Mouse (Mus musculus) layer of hippocampus, postnatal 10 days (tissue): ENCODE measurements at regions not wholly inside any gene's neighbourhood (a gene's known extent, or its start where the extent isn't known, plus 50 kb on each side); places are given as distances from the start of the nearest gene placed in this dataset.

ENCODE experiments used
- DNase-seq, 2 experiments: peaks; one replicate each; pipeline ENCODE4 v3.0.0; 2021; ENCODE audit warnings: low spot score in 2 of 2

DNA sequence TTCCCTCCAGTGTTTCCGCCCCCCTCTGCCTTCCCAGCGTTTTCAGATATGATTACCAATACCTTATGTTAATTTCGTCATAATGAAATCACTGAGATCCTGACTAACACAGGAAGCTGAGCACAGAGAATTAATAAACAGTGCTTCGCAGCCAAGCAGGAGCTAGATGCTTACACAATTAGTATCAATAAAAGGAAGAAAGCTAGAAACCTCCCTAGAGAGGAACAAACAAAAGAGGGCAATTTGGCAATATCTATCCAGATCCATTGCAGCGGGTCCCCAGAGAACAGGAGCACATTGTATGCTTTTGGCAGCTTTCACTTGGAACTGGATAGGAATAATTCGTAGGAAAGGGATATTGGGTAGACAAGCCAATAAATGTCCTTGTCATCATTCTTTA lies 159.1 kb upstream of the Kbtbd8 start:
- DNase-seq = no peak

DNA sequence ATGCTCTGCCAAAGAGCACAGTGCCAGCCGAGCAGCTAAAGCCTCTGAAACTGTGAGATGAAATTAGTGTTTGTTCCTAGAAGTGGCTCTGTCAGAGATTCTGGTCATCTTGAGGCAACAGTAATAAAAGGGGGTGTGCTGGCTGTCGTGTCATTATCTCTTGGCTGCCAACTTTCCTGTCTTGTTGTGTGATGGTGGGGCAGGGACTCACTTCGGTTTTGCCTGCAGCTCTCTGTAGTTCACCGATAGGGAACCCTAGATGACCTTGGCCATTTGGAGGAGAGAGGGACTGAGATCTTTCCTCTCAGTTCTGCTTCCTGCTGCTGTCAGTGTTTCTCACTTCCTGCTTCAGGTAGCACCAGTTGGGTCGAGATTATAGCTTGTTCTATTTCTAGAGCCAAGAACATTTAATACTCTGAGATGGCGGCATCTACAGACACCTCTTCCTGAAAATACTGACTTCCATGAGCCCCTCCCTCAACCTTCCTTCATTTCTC lies 159.8 kb upstream of the Kbtbd8 start:
- no peak for DNase-seq

DNA sequence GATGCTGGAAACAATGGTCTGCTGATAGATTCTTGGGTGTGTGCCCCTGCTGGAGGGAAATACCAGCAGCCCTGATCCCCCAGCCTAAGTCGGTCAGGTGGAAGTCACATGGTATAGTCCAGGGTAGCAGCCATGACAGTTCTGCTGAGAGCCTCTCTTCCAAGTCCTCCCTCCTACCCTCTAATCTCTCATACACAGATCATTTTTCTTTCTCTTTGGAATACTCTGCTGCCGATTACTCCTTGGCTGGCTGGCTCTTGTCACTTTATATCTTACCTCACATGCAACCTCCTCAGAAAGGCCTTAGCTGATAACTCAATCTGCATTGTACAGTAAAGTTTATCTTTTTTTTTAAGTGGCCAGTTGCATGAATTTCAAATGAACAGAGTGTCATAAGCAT lies 162.5 kb upstream of the Kbtbd8 start:
- no peak for DNase-seq

DNA sequence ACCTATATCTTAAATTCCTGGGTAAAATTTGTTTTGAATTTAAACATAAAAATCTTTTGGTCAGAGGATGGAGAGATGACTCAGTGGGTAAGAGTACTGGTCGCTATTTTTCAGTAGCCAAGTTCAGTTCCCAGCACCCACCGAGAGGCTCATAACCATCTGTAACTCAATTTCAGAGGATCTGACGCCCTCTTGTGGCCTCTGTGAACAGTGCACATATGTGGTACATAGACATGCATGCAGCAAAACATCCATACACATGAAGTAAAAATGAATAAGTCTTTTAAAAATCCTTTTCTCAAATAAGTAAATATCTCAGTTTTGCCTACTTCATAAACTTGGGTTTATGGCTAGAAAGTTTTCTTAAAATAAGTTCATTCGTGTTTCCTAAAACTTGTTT lies 163.4 kb upstream of the Kbtbd8 start:
- no peak for DNase-seq

DNA sequence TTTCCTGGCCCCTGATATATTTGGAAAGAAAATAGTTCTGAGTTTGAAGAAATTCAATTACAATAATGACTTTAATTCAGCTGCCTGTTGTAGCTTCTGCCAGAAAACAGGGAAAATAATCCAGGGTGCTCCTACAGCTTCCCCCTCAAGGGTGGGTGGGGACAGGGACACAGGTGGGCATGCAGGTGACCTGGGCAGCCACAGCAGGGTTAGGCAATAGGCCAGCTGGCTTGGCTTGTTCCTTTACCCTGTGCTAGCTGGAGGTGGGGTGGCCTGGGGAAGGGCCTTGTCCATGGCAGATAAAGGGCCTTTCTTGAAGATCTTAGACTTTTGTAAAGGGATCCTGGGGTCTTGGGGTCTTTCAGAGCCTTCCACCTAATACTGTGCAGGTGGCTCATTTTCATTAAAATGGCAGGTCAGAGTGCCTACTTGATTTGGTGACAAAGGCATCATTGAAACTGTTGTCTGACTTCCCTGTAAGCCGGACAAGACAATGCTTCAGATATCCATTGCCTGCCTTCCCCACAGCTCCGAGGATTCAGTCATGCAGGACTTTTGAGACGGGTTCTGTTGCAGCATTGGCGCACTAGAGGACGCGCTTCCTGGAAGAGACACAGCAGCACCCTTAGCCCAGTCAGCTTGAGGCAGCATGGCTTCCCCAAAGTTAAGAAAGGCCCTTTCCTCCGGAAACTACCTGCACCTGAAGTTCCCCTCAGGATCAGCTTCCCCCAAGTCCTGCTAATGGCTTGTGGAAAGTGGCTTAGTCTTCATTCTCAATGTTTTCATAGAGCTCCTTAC lies 164.9 kb upstream of the Kbtbd8 start:
- DNase-seq = no peak

DNA sequence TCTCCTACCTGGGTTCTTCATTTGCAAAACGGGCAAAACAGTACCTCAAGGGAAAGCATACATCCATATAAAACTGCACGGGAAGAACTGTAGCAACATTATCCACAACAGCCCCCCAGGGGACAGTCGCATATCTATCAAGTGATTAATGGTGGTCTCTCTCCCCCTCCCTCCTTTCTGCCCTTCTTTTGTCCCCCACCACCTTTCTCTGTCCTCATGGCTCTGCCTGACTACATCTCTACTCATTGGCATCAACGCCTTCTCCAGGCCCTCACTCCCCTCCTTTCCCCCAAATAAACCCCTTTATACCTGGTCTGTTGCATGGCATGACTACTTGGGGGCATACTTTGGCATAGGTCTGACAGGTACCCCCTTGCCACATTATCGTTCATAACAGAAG lies 166.1 kb upstream of the Kbtbd8 start:
- no peak for DNase-seq

DNA sequence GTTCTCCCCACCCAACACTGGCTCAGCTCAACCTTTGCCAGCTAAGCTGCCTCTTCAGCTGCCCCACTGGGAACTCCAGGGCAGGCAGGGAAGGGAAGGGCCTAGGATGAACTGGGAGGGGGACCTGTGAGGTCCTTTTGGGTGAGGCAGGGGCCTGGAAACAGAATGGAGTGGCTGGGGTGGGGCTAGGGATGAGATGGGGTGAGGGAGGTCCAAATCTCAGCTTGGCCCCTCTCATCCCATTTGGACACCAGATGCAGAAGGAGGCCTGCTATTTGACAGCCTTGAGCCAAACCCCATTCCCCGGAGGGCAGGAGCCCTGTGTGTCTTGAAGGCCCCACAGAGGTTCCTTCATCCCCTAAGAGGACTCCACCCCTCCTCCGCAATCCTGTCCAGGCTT lies 166.7 kb upstream of the Kbtbd8 start:
- DNase-seq = no peak

DNA sequence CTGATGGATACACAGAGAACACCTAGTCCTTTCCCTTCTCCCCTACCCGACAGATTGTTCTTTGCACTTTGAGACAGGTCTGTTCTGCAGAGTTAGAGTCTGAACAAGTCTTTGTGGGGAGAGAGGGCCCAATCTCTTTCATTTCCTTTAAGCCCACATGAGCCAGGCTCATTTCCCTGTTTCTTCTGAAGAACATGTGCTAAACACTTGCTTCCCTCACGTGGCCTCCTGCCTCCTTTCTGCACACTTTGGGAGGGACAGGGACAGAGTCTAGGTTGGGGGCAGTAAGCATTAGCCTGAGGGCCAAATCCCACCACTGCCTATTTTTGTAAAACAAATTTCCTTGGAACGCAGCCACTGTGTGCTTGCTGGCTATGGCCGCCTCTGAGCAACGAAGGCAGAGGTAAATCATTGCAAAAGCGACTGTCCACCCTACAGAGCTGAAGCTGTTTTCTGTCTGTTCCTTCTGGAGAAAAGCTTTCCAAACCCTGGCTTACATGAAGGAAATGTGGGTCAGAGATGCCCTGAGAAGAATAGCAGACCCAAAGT lies 170.6 kb upstream of the Kbtbd8 start:
- DNase-seq = no peak

DNA sequence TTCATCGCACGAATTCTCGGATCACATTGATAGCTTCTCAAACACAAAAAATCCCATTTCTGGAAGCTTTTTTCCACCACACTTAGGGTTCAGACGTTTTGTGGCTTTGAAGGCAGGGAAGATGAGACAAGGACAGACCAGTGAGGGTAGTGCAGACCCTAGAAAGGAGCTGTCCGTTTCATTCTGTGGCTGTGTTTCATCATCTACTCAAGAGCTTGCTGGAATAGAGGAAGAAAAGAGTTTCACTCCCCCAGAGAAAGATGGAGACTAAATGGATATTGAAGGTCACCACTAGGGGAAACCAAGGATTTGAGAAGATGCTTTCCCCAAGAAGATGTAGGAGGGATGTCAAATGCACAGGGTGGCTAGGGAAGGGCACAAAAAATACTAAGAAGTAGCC lies 171.3 kb upstream of the Kbtbd8 start:
- DNase-seq = no peak

DNA sequence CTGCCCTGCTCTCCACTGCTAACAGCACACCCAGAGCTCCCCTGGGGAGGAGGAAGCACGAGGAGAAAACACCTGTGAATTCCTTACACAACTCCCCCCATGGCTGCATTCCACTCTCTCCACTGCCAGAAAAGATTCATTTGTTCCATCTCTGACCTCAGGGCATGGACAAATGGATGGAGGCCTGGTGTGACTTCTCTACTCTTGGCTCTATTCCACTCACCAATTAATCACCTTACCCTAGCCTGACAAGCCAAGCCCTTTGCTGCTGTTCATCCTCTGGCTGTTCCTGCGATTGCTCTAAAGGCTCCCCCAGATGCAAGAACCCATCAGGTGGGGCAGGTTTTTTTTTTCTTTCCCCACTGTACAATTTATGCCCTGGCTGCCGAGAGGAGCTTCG lies 172.8 kb upstream of the Kbtbd8 start:
- no peak for DNase-seq

DNA sequence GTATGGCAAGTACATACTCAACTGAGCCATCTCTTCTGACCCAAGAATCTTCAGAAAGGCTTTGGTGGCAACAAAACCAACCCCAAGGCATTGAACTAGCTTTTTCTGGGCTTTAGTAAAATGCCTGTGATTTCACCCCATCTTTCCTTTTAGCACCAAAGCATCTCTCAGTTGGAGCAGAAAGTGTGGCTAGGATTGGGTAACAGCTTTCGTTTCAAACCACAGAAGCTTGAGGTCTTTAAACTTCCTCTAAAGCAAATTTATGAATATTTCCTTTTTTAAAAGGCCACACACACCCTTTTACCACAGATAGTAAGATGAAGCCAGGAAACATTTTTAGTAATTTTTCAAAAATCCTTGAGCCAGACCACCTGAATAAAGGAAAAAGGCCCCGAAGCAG lies 178.1 kb upstream of the Kbtbd8 start:
- DNase-seq = no peak

DNA sequence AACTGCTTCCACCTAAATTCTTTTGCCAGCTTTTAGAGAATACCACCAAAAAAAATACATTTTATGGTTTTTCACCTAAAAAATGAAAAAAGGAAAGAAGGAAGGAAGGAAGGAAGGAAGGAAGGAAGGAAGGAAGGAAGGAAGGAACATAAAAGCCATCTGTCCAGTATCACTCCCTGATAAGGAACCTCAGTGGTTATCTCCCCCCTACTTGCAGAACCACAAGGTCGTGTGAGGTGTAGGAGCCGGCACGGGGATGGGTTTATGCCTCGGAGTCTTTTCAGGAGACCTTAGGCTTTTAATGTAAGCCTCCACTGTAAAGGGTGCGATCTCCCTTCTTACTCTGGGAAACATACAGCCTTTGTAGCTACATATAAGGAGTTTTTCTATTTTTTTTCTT lies 180.8 kb upstream of the Kbtbd8 start:
- no peak for DNase-seq

DNA sequence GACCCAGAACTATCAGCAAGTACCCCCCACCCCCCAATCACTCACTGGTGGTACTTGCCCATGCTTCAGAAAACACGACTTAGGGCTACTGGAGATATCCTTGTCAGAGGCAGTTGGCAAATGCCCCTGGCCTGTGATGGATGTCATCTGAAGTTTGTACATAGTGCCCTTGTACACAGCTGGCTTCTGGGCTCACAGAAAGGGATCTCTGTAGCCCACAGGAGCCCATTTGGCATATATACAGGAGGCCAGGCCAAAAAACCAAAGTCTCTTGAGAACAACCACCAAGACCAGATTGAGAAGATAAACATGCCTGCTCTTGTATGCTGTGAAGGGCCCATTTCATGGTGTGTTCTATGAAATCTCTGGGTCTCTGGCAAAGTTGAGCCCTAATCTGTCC lies 181.3 kb upstream of the Kbtbd8 start:
- no peak for DNase-seq

DNA sequence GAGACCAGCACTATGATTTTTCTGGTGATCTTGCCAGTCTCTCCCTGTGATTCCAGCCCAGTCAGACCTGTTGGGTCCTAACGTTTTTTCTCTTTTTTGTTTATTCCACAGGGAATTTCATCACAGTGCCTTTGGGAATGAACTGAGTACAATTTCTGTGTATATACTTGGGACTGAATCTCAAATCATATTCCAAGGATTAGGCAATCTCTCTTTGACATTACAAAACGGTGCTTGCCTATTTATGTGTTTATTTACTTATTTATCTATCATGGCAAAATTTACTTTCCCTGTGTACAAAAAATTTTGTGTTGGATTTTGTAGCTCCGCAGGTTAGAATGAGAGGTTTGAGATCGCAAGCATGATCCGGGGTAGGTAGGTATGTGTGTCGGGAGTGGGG lies 189.2 kb upstream of the Kbtbd8 start:
- DNase-seq = no peak

DNA sequence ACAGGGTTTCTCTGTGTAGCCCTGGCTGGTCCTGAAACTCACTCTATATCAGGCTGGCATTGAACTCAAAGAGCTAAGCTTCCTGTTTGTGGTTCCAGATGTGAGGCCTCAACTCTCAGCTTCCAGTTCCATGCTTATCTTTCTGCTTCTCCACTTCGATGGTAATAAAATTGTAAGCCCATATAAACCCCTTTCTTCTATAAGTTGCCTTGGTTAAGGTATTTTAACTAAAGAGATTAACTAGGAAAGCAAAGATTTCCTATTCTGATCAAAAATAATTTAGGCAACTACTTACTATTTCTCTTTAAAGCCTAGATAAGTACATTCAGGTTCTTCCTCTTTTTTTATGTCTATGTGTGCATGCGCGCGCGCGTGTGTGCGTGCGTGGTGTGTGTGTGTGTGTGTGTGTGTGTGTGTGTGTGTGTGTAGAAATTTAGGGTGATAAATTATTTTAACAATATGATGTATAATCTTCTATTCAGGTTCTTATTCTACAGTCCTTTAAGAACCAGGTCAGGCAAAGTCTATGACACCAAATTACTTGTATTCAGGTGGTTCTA lies 190.3 kb upstream of the Kbtbd8 start:
- DNase-seq = no peak

DNA sequence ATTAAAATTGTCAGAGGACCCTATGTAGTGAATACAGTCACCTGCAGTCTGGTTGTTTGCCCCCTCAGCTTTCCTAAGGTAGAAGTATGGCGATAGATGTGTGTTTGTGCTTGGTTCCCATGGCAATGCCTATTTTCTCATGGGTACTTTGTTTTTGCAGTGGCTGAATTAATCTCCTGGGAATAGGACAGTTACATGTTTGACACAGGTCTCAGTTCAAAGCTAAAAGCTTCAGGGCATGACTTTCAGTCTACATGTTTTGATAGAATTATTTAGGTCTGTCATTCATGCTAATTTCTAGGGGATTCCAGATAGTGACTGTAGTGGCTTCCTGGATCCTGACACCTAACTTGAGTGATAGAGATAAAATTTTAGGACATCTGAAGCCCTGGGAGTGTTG lies 191.6 kb upstream of the Kbtbd8 start:
- no peak for DNase-seq

DNA sequence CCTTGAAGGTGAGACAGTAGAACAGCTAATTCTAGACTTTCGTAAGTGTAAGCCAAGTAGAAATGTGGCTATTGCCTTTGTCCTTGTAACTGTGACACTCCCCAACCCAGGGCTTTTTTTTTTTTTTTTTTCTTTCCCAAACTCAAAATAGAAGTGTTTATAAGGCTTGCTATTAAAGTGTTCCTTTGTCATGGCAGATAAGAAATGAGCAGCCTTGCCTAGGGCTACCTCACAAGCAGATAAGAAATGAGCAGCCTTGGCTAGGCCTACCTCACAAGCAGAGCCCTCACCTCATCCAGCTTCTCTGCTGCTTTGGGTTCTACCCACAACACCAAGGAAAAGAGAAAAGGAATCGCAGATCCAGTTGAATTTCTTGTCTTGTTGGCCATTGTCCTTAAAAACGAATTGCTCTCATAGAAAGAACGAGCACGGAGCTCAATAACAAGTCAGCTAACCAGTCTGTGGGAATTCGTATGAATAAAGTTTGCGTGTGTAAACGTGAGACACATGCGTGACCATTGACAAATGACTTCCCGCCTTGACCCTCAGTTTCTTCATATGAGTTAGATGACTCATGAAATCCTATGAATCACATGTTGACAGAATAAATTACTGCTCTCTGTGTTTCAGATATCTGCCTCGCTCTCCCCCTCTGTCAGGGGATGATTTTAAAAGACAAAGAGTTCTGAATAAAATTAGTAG lies 192.6 kb upstream of the Kbtbd8 start:
- no peak for DNase-seq

DNA sequence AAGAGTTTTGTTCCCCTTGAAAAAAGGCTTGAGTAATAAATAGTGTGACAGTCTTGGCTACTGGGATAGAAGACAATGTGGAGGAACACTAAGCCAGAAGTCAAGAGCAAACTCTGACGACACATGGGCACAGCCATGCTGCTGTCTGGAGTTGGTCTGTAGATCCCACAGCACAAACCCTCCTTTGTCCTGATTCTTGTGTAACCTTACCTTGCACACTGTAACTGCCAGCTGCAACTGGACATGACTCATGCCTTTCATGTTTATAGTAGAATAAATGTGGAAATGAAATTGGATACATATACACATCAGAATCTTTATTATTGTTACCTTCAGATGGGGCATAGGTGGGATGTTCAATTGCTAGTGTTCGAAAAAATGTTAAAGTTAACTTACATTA lies 195.3 kb upstream of the Kbtbd8 start:
- no peak for DNase-seq

DNA sequence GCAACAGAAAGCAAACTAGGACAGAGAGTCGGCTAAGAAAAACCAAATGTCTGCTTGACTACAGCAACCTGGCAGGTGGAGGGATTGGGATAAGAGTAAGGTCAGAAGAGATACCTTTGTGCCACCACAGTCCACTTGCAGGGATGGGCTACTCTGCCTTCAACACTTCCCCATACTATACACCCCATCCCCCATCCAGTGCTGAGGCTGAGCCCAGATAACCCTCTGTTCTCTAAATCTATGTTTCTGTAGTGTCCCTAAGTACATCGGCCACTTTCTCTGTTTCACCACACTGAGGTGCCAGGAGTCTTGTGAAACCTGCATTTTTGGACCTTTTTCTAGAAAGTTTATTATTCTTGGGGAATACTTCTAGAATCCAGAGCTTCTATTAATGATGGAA lies 196.3 kb upstream of the Kbtbd8 start:
- DNase-seq = no peak

DNA sequence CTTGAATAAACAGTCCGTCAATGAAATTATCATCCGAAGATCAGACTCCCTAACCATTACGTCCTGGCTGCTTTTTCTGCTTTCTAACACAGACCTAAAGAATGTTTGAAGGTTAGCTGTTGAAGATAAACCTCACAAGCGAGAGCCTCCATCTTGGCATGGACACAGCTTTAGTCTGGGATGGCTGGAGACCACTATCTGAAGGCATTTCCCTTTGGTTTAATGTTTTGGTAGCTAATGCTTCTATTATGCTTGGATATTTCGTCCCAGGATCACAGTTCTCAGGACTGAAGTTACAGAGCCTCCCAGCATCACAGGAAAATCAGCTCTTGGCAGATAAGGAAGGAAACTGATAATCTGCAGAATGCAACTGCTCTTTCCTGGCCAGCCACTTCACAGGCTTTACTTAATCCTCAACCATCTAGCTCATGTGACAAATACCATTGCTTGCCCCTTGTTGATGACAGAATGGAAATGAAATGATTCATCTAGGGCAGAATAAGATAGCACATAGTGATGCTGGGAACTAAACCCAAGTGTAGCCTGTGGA lies 197.8 kb upstream of the Kbtbd8 start:
- DNase-seq = no peak

DNA sequence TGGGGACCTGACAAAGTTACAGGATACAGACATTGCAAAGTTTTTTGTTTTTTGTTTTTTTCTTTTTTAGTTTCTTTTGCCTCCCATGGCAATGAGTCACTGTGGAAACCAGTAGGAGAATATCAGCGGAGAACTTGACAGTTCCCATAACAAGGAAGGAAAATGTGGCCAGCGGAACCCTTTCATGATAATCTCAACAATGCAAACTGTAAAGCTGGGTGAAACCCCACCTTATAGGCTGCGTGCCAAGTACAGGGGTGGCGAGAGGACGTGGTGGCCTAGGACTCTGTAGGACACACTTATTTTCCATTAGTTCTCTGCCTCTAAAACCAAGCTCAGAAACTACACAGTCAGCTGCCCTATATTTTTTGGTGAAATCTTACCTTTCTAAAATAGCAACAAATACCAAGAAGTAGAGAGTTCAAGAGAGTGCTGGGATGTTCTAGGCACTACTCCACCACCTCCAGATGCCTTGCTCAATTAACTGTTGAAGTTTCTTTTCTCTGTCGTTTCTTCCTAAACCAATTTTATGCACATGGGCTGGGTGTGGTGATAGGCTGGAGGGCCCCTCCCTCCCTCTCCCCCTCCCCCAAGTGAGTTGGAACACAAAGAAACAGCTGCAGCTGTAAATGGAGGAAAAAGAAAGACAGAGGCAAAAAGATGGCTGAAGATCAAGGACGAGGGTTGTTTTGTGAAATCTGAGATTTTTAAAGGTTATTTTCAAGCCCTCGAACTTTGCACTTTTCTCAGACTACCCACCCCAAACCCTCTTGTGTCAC lies 201.0 kb upstream of the Kbtbd8 start:
- DNase-seq = no peak
